Mouse (Mus musculus) brain, embryonic 14.5 days (tissue): ENCODE data around the gene Abcc3.

Experiments used
- CTCF ChIP-seq: fragments of 200-500 bp; IDR thresholded peaks from 2 replicates; pipeline ENCODE4 v1.5.1; 2012; ENCODE audit warnings: inconsistent platforms, mild to moderate bottlenecking, moderate library complexity, borderline replicate concordance; ENCODE audit not compliant: insufficient read depth, insufficient read length; ENCODE audit errors: extremely low read depth
- POLR2A ChIP-seq: fragments of 200-500 bp; IDR thresholded peaks from 2 replicates; pipeline ENCODE4 v1.6.1; 2012; ENCODE audit warnings: mild to moderate bottlenecking, inconsistent platforms, borderline replicate concordance; ENCODE audit not compliant: poor library complexity, insufficient read depth, insufficient read length, severe bottlenecking; ENCODE audit errors: extremely low read depth

DNA sequence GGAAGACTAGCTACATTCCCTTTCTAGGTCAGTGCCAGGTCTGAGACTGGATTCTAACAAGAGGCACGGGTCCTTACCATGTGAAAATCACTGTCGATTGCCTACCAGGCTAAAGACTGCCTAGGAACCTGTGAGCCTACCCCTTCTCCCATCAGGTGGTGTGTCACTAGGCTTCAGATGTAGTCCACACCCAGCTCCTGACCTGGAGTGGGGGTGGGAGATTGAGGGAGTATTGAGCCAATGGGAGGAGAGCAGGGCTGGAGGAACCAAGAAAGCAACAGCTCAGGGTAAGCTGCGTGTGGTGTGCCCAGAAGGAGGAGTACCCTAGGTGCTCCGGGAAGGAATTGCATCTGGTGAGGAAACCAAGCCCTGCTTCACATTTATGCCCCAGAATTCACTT lies 21.2 kb upstream of the Abcc3 start:
- no peak for TF ChIP-seq CTCF
- TF ChIP-seq POLR2A, result no peak
